Mouse (Mus musculus) T-helper 2 cell (primary cell): ENCODE measurements around the gene Tcf7.

ENCODE experiments used
- in situ Hi-C: fragments of 300-600 bp; cut with MboI, MseI; formaldehyde crosslinking; loops from one replicate; pipeline ENCODE4 v1.15.1; 2025; ENCODE audit warnings: high pct_unique_total_duplicates

Gene Tcf7

DNA sequence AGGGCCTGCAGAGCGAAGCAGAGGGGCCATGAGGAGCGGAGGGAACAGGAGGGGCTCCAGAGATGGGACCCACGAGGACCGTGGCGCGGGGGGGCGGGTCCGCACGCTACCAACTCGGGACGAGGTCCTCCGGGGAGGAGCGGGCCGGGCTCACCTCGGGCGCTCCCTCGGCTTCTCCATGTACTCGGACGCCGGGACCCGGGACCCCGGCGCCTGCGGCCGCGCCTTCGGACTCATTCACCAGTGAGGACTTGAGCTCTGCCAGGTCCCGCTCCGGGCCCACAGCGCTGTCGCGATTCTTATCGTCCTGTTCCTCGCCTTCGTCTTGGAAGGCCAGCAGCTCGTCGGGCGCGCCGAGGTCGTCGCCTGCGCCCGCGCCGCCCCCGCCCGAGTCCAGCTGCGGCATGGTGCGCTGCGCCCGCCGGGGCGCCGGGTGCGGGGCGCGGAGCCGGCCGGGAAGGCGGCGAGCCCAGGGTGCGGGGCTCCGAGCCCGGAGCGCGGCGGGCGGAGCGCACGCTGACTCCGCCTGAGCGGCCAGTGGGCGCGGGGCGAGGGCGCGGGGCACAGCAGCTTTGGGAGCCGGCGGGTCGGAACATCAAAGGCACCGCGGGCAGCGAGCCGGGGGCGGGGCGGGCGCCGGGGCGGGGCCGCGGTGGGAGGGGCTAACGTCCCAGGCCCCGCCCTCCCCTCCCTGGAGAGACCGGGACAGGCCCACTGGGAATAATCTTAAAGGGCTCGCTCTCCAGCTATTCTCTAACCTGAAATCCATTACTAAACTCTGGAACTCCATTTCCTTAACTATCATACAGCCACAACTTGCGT lies at the start of gene Tcf7:
Tcf7 (minus strand) TSS at position 241 of the 822 bp plus-strand sequence.
- in situ Hi-C loops, result no loop called here

DNA sequence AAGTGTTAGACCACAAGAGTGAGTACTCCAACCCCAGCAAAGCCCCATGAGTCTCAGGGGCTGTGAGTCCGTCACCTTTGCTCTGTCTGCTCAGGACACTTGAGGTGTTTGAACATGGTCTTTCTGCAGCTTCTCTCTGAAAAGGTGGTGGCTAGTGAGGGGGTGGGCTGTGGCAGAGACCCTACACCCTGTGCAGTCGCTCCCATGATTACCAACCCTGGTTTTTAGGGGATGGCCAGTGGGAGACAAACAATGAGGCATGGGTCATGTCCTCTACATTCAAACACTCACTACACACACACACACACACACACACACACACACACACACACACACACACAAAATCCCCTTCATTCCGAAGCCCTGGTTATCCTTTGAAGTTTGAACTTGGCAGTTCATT lies 44.5 kb upstream of the Tcf7 start:
- in situ Hi-C loops, result no loop called here

GRCm38 (mm10) chr11:52324442-52325367 lies 41.9 kb upstream of the Tcf7 start:
- in situ Hi-C loops, result no loop called here

GRCm38 (mm10) chr11:52321540-52321939 lies 38.7 kb upstream of the Tcf7 start:
- in situ Hi-C loops, result no loop called here

- in situ Hi-C loops, result no loop called here
Measured at GRCm38 (mm10) chr11:52320529-52320928, 37.7 kb upstream of the Tcf7 start.

DNA sequence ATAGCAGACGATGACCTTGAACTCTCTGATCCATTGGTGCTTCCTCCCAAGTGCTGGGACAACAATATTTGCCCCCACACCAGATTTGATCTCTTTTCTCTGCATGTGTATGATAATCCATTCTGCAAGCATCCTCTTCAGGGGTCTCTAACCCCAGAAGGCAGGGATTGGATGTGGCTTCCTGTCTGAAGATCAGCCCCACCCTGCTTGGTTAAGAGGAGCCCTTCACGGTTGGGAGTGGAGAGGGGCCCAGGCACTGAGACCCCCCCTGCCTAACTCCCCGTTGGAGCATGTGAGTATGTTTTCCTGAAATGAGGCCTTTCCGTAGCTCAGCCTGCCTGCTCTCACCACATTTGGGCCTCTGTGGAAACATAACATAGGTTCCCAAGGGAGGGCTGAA lies 36.9 kb upstream of the Tcf7 start:
- in situ Hi-C loops, result loop anchor here (10.0 kb wide), 1 partner anchor 1975 kb away; no protein-coding TSS in a partner anchor

GRCm38 (mm10) chr11:52318445-52318844 lies 35.6 kb upstream of the Tcf7 start:
- in situ Hi-C loops, result loop anchor here (10.0 kb wide), 1 partner anchor 1976 kb away; no protein-coding TSS in a partner anchor

DNA sequence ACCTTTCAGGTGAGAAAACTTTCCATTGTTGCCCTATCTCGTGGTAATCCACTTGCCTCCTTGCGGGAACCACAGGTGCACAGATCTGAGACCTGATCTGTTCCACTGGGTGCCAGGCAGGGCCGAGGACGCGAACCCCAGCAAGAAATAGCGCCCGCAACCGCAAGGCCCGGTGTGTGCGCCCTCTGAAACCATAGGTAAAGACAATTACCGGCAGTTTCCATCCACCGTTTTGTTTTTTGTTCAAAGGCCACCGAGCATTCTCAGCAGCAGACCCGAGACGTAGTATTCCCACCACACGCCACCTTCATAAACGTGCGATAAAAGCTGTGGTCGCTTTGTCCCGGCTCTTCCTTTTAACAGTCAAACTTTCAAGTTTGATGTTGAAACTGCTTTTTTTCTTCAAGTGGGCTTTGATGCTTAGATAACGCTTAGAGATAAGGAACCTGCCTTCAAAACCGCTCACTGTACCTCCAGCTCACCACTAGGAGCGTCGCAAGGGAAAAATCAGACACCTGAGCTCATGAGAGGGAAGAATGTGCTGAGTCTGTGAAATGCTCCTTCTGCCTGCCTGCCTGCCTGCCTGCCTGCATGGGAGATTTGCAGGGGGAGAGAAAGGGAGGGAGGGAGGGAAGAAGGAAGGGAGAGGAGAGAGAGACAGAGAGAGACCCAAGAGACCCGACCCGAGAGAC lies 31.4 kb upstream of the Tcf7 start:
- in situ Hi-C loops, result loop anchor here (10.0 kb wide), 1 partner anchor 1981 kb away; no protein-coding TSS in a partner anchor

- in situ Hi-C loops, result loop anchor here (10.0 kb wide), 1 partner anchor 1984 kb away; no protein-coding TSS in a partner anchor
Measured at GRCm38 (mm10) chr11:52310709-52311108, 27.9 kb upstream of the Tcf7 start.

- in situ Hi-C loops, result no loop called here
Measured at GRCm38 (mm10) chr11:52309487-52309886, 26.7 kb upstream of the Tcf7 start.

- in situ Hi-C loops, result no loop called here
Measured at GRCm38 (mm10) chr11:52306431-52306830, 23.6 kb upstream of the Tcf7 start.

DNA sequence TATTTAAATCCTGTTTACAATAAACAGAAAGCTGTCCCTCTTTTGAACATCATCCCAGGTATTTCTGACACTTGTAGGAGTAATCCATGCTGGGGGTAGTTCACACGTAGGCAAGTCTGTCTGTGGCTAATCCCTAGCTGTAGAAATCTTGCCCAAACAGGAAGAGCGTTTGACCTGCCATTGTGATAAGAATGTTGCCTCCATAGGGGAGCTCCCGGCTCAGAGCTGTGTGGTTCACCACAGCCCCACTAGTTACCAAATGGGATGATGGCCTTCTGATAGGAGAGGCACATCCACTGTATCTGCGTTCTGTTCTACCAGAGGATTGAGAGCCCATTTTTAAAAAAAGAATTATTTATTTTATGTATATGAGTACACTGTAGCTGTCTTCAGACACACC lies 22.5 kb upstream of the Tcf7 start:
- in situ Hi-C loops, result no loop called here

DNA sequence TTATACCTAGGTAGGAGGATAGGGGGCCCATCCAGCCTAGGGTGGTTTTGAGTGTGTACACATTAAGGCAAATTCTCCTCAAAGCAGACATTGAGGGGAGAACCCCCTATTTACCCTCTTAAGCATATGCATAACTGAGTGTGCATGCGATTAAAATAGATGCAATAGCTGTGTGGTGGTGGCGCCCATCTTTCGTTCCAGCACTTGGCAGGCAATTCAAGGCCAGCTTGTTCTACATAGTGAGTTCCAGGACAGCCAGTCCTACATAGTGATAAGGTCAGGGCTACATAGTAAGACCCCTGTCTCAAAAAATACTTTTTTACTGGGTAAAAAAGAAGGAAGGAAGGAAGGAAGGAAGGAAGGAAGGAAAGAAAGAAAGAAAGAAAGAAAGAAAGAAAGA lies 19.9 kb upstream of the Tcf7 start:
- in situ Hi-C loops, result no loop called here

DNA sequence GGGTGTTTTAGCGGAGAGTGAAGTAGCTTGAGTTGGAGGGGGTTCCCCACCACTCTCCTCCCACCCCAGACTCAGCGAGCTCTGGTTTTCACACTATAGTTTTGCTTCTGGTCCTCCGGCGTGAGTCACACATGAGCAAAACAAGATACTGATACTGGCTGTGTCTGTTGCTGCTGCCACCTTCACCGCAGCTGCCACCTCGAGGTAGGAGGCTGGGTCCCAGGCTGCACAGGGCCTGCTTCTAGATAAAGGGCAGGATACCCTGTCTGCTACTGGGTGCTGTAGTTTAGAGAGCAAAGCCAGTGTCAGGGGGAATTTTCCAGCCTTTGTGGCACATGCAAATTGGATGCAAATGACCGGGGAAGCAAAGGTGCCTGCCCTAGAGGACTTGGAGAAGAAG lies 16.9 kb upstream of the Tcf7 start:
- in situ Hi-C loops, result no loop called here

- in situ Hi-C loops, result no loop called here
Measured at GRCm38 (mm10) chr11:52298955-52299354, 16.1 kb upstream of the Tcf7 start.

- in situ Hi-C loops, result no loop called here
Measured at GRCm38 (mm10) chr11:52297352-52297751, 14.5 kb upstream of the Tcf7 start.

DNA sequence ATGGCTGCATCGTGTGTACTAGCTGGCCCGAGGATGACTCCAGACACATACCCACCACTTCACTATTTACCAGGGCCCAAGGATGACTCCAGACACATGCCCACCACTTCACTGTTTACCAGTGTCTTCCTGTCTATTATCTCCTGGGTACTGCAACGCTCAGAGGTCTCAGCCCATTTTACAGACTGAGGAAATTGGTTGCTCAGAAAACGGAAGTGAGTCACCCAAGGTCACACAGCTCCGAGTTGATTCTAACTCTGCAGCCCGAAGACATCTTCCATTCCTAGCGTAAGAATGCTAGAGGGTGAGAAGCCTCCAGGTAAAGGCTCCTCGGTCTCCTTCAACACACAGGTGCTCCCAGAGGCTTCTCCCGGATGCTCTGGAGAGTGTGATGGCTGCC lies 11.3 kb upstream of the Tcf7 start:
- in situ Hi-C loops, result no loop called here

- in situ Hi-C loops, result no loop called here
Measured at GRCm38 (mm10) chr11:52292894-52293293, 10.1 kb upstream of the Tcf7 start.

DNA sequence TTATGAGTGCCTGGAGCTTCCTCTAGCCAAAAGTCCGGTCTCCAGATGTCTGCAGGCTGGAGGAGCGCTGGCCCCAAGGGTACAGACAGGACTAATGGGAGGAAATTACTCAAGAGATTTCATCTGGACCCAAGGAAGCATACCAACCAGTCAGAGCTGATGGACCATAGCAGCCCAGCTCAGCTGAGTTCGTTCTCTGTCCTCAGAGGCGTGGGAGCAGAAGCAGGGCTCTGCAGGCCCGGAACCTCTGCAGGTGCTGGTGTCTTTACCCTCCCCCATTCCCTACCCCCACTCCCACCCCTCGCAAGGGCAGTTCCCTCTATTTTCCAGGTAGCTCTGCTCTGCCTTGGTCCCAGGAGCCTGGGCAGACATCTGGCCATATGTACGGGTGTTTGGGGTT lies 9.5 kb upstream of the Tcf7 start:
- in situ Hi-C loops, result no loop called here

DNA sequence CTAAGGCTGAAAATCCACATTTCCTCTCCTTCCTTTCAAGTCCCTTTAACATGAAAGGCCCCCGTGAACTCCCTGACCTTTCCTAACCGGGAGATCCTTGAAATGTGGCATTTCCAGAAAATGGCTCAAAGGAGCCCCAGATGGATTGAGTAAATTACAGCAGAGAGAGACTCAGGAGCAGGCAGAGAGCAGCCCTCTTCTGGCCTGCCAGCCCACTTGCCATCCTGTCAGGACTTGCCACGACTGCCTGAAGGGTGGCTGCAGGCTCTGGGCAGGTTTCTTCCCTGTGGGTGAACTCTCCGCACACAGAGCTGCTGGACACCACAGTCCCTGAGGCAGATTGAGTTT lies 4.1 kb upstream of the Tcf7 start:
- in situ Hi-C loops, result no loop called here

DNA sequence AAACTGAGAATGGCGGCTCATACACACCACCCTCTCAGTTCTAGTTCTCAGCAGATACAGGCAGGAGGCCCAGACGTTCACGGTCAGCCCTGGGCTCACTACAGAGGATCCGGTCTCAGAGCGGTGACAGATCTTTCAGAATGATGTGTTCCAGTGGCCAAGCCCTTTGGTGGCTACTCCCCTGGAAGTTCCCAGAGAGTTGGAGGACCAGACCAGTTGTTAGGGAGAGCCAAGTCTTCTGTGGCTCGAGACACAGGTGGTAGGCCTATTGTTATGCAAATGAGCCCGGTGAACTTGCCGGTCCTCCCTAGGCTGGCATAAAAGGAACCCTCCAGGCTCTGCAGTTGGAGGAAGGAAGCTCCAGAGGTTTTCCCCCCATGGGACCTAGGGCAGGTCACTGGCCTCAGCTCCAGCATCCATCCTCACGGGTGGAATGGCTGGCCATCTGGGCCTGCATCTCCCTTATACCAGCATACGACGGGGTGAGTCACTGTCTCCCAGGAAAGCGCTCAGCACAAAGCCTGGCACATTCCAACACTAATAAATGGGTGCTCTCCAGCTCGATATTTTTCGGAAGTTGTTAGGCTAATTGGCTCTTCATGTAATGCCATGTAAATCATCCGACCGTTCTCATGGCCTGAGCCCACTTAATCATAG lies 3.6 kb upstream of the Tcf7 start:
- in situ Hi-C loops, result no loop called here
